Mouse (Mus musculus) stomach, embryonic 16.5 days (tissue): ENCODE measurements around the gene Taco1. TPM values are rescaled to one million over a fixed set of nuclear protein-coding genes. Genes with fewer than 3 reads are reported as not detected.
A peak's percentile ranks its signal among the peaks of the same experiment; 100 is the strongest.

Experiments
- ATAC-seq: fragments of 200-750 bp; cut with Nextera tagmentation; 2 replicates; pipeline ENCODE4 v1.8.0; 2017; ENCODE audit warnings: moderate number of reproducible peaks, moderate TSS enrichment; ENCODE audit not compliant: insufficient read depth, low FRiP score
- H3K27ac ChIP-seq: fragments of 300-500 bp; sonication (generic); 2 replicates; pipeline ENCODE4 v1.5.1; 2014; ENCODE audit warnings: low read length
- H3K27me3 ChIP-seq: fragments of 300-500 bp; sonication (generic); 2 replicates; pipeline ENCODE4 v1.6.1; 2014; ENCODE audit warnings: low read length, control low read depth, mixed read lengths; ENCODE audit not compliant: control insufficient read depth, insufficient read depth
- H3K36me3 ChIP-seq: fragments of 300-500 bp; sonication (generic); 2 replicates; pipeline ENCODE4 v1.6.1; 2014; ENCODE audit warnings: low read length; ENCODE audit not compliant: control insufficient read depth, insufficient read depth
- H3K4me1 ChIP-seq: fragments of 300-500 bp; sonication (generic); 2 replicates; pipeline ENCODE4 v1.6.1; 2014; ENCODE audit warnings: low read length, control low read depth, mixed read lengths; ENCODE audit not compliant: control insufficient read depth, insufficient read depth
- H3K4me2 ChIP-seq: fragments of 300-500 bp; sonication (generic); 2 replicates; pipeline ENCODE4 v1.6.1; 2014; ENCODE audit warnings: low read depth, low read length, mixed read lengths
- H3K4me3 ChIP-seq: fragments of 300-500 bp; sonication (generic); replicated peaks from 2 replicates; pipeline ENCODE4 v1.5.1; 2014; ENCODE audit warnings: mild to moderate bottlenecking, low read length
- H3K9ac ChIP-seq: fragments of 300-500 bp; sonication (generic); 2 replicates; pipeline ENCODE4 v1.6.1; 2014; ENCODE audit warnings: low read length
- H3K9me3 ChIP-seq: fragments of 300-500 bp; sonication (generic); replicated peaks from 2 replicates; pipeline ENCODE4 v1.6.1; 2016; ENCODE audit warnings: low read length, control low read depth; ENCODE audit not compliant: control insufficient read depth
- WGBS: fragments of 180-500 bp; shearing (Covaris S2); extraction: QIAGEN DNeasy Blood & Tissue Kit; methylation state at CpG from one replicate; pipeline ENCODE4 v1.1.7; 2014; 5-methylcytosine and 5-hydroxymethylcytosine counted together
- polyA plus RNA-seq: library from polyadenylated mRNA; unstranded; fragments of >200 nt; fragmentation: Nextera tagmentation; extraction: Ambion mirVana; gene quantifications from 2 replicates; pipeline ENCODE4 v1.2.1, GENCODE M21; 2015

The Taco1 gene
- polyA plus RNA-seq, 1 experiment from 2014 or later, result 10.5 TPM

DNA sequence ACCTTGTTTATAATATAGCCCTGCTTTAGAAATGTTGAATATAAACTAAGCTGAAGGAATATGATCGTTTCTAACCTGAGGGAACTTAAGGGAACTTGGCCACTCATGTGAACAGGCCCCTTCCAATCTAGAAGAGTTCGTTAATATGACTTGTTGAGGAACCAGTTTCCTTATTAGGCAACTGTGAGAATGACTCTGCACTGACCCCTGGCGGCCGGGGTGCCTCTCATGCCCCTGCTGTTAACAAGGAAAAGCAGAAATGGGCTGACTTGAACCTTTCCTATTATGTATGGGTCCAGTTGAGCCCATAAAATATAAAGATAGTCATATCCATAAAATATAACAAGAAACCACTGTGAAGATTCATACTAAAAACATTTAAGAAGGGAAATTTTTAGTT, 10.5 kb downstream of the Taco1 start:
- Histone ChIP-seq H3K27me3 (no peaks in the 10 kb centered on the region), H3K9ac (no peak overlapping the region), H3K36me3 (no peaks in the 10 kb centered on the region; the same call in none of the 2 replicates), H3K27ac (no peak overlapping the region), H3K4me2 (no peak overlapping the region), H3K9me3 (no peaks in the 10 kb centered on the region), H3K4me3 (no peak overlapping the region), H3K4me1 (no peaks in the 10 kb centered on the region)
- ATAC-seq, result no peak
- 6% methylated on average over 4 of the region's 4 CpGs for WGBS

DNA sequence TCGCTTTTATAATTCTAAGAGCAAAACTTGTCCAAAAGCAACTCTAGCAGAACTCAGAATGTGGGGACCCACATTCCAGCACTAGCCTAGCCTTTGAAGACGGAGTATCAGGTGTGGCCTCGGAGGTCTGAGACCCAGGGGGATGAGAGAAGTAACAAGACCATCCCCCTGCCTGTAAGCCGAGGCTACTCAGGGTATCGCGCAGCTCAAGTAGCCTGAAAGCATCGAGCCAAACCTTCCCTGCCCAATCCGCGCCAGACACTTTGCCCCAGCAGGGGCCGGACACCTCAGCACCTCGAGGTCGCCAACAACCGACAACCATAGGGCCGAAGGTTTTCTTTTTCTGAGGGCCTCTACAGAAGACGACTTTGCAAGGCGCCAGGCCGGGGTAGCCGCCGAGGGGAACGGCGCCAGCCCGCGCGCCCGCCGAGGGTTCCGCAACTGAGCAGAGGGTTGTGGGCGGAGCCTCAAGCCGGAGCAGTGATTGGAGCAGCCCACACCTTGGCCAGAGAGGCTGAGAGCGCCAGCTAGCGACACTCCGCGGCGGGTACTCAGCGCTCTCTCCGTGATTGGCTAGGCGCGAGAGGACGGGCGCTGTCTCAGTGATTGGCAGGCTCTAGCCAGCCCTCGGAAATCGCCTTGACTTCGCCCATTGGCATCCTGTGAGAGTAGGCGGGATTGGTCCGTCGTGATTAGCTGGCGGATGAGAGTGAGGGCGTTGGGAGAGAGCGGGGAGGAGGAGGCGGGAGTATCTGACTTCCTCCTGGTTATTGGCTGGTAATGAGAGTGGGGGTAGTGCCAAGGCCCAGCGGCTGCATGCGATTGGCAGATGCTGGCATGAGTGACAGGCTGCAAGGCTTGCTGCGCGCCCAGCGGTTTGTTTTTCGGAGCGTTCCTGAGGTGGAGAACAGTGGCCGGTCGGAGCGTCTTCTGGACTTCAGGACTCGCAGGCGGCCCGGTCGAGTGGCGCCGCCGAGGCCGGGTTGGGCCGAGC, 18.1 kb downstream of the Taco1 start, which contains the start of gene Map3k3:
TSS of gene Map3k3 (plus strand) at position 906 of the 994 bp plus-strand sequence.
- Histone ChIP-seq H3K9me3 (no peaks in the 10 kb centered on the region), H3K4me2 (peak within 1 kb of the TSS; percentile 90), H3K9ac (peak within 1 kb of the TSS; percentile 98), H3K36me3 (no peaks in the 10 kb centered on the region), H3K27ac (peak within 1 kb of the TSS; percentile 99), H3K4me3 (peak within 1 kb of the TSS; percentile 99), H3K27me3 (no peaks in the 10 kb centered on the region), H3K4me1 (peaks cover 8% of the 10 kb centered on the region; the same call in 1 of the 2 replicates)
- under 1% methylated on average over 69 of the region's 69 CpGs for WGBS
- peak; percentile 98 for ATAC-seq

DNA sequence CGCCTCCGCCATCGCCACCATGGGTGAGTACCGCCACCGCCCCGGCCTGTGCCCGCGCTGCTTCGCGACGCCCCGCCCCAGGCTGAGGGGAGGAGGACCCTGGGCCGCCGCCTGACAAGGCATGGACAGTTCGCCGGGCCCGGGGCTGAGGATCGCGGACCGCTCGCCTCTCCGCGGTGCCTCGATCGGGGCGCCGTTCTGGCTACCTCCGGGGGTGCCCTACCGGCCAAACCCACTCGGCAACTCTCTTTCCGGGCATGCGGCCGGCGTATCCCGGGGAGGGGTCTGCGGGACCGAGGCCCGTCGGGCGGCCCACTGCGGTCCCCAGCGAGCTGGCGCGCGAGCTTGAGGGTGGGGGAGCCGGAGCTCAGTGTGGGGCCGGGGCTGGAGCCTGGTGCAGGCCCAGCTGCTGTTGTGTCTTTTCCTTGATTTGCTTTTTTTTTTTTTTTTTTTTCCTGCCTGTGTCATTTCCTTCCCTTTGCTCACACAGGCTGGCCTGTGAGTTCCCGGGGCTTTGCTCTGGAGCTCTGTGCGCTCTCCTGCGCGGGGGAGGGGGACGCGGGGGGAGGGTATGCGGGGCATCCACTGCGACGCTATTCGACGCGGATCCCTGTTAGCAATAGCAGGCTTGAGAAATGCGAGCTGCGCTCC, 19.2 kb downstream of the Taco1 start:
- Histone ChIP-seq H3K9me3 (no peaks in the 10 kb centered on the region), H3K4me1 (peaks cover 11% of the 10 kb centered on the region; the same call in 1 of the 2 replicates), H3K4me3 (peak overlapping the region; percentile 99), H3K36me3 (no peaks in the 10 kb centered on the region), H3K9ac (peak overlapping the region; percentile 98), H3K27ac (peak overlapping the region; percentile 99), H3K27me3 (no peaks in the 10 kb centered on the region), H3K4me2 (peak overlapping the region; percentile 64)
- 1% methylated on average over 61 of the region's 61 CpGs for WGBS
- ATAC-seq, result peak; percentile 71

DNA sequence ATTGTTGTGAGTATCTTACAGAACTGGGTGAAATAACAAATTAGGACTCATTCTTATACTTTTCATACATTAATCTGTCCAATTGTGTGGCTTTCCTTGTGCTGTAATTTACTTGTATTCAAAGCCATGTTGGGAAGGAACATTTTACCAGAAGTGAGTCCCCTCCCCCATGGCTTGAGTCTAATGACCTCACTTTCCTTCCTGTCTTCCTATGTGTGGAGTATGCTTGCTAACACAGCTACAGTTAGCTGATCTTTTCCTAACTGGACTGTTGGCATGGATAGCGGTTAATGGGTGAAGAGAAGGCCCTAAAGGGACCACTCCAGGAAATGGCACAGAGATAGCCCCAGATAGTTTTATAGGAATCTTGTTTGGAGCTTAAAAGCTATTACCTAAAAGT, 32.4 kb downstream of the Taco1 start:
- no peaks in the 10 kb centered on the region for H3K27me3 ChIP-seq
- H3K4me1 ChIP-seq, result no peaks in the 10 kb centered on the region
- no peak overlapping the region for H3K27ac ChIP-seq
- H3K4me2 ChIP-seq, result no peak overlapping the region
- H3K9ac ChIP-seq, result no peak overlapping the region
- no peaks in the 10 kb centered on the region for H3K36me3 ChIP-seq
- no peak overlapping the region for H3K4me3 ChIP-seq
- no peaks in the 10 kb centered on the region for H3K9me3 ChIP-seq
- WGBS, result 79% methylated on average over 1 of the region's 1 CpGs
- ATAC-seq, result no peak

DNA sequence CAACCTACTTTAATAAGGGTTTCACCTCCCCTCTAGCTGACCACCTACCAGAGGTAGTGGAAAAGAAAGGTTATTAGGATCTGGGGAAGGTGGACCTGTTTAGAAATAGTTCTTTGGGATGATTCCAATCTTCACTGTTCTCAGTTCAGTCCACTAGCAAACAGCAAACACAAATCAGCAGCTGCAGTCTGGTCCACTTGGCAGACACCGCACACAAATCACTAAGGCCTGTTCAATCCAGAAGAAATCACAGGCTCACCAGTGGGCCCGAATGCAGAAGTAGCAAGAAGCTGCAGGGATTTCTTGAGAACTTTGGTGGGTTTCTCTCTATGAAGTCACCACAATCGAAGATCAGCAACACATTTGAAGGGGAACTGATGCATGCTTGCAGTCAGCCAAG, 37.0 kb downstream of the Taco1 start:
- Histone ChIP-seq H3K27ac (no peak overlapping the region), H3K9me3 (no peaks in the 10 kb centered on the region), H3K27me3 (no peaks in the 10 kb centered on the region), H3K9ac (no peak overlapping the region), H3K36me3 (no peaks in the 10 kb centered on the region), H3K4me2 (no peak overlapping the region), H3K4me3 (no peak overlapping the region), H3K4me1 (no peaks in the 10 kb centered on the region)
- ATAC-seq, result no peak
- 83% methylated on average over 3 of the region's 3 CpGs for WGBS

DNA sequence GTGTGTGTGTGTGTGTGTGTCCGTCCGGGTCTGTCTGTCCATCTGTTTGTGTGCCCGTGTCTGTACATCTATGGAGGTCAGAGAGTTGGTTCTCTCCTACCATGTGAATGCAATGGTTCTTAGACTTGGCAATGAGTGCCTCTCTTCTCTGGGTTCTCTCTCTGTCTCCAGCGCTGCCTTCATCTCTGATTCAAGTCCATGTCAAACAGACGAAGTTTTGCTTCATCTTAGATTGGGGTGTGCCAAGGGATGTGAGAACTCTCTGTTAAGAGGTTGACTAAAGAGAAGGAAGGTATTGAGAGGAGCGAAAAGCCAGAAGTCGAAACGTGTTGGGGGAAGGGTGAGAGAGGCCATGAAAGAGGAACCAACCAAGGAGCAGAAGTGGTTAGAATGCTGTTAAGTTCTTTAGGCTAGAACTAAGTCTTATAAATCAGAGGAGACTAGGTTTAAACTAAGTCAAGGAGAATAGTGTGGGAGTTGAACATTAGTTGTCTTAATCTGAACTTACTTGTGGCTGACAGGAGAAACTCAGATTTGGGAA, 40.3 kb downstream of the Taco1 start:
- Histone ChIP-seq H3K9ac (no peak overlapping the region), H3K9me3 (no peaks in the 10 kb centered on the region), H3K4me1 (no peaks in the 10 kb centered on the region), H3K36me3 (no peaks in the 10 kb centered on the region), H3K27me3 (no peaks in the 10 kb centered on the region), H3K4me2 (no peak overlapping the region), H3K27ac (no peak overlapping the region), H3K4me3 (no peak overlapping the region)
- ATAC-seq, result no peak
- WGBS, result 81% methylated on average over 8 of the region's 8 CpGs

DNA sequence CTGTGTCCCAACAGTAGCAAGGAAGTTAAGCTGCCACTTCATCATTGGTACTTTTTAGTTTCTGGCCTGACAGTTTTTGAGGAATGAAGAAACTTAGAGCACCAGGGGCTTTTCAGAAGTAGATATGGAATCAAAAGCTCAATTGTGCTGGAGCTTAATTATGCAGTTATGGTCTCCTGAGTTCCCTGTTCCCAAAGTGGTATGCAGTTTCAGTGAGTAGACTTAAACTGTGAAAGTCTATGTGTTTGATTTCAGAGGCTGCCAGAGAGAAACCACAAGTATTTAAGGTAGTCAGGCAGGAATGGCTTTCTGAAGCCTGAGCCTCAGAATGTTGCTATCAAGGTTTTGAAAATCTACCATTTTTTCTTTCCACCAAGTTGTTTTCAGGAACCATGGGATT, 45.8 kb downstream of the Taco1 start:
- no peak overlapping the region for H3K27ac ChIP-seq
- ATAC-seq, result no peak

DNA sequence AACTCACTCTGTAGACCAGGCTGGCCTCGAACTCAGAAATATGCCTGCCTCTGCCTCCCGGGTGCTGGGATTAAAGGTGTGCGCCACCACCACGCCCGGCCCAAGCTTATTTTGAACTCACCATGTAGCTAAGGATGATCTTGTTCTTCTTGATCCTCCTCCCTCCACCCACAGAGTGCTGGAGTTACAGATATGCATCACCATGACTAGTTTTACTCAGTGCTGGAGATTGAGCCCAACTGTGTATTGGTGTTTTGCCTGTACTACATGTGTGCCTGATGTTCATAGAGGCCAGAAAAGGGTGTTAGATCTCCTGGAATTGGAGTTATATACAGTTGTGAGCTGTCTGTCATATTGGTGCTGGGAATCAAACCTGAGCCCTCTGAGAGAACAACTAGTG, 56.4 kb downstream of the Taco1 start:
- 97% methylated on average over 5 of the region's 5 CpGs for WGBS
- no peak for ATAC-seq
- no peaks in the 10 kb centered on the region for H3K4me1 ChIP-seq
- H3K27me3 ChIP-seq, result no peaks in the 10 kb centered on the region
- H3K4me3 ChIP-seq, result no peak overlapping the region
- no peaks in the 10 kb centered on the region for H3K9me3 ChIP-seq
- no peaks in the 10 kb centered on the region for H3K36me3 ChIP-seq
- H3K27ac ChIP-seq, result peak overlapping the region; percentile 34; the same call in 1 of the 2 replicates
- no peak overlapping the region for H3K9ac ChIP-seq
- no peak overlapping the region for H3K4me2 ChIP-seq

More for the DNA sequence above, 45.8 kb downstream of the Taco1 start:
- Histone ChIP-seq H3K9me3 (no peaks in the 10 kb centered on the region), H3K36me3 (0 out of 2 replicates have a peak, but pooled peaks cover 9% of the 10 kb centered on the region), H3K9ac (no peak overlapping the region), H3K4me2 (no peak overlapping the region), H3K27me3 (no peaks in the 10 kb centered on the region), H3K4me3 (no peak overlapping the region), H3K4me1 (no peaks in the 10 kb centered on the region)

DNA sequence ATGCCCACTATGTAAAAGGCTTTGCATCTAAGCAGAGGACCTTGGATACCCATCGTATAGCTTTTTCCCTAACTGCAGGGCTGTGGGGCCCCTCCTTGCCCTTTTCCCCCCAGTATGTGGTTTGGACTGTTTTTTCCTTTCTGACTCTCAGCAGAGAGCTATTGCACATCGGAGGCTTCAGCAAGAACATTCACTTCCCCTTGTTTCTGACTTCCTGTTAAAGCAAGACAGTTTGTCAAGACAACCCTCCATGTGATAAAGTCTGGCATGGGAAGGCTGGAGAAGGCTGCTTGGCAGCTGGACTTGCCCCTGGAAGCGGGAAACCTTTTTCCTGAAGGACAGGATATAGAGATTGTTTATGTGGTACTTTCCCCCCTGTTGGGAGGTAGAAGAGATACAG, 56.9 kb downstream of the Taco1 start:
- H3K9ac ChIP-seq, result no peak overlapping the region
- no peak overlapping the region for H3K4me3 ChIP-seq
- H3K27me3 ChIP-seq, result no peaks in the 10 kb centered on the region
- 72% methylated on average over 3 of the region's 3 CpGs for WGBS
- no peaks in the 10 kb centered on the region for H3K36me3 ChIP-seq
- ATAC-seq, result no peak
- H3K4me1 ChIP-seq, result no peaks in the 10 kb centered on the region
- H3K27ac ChIP-seq, result peak overlapping the region; percentile 34; the same call in 1 of the 2 replicates
- H3K4me2 ChIP-seq, result no peak overlapping the region
- no peaks in the 10 kb centered on the region for H3K9me3 ChIP-seq
